Mouse (Mus musculus) cerebellum, adult 11 months (tissue): ENCODE results near the gene Adi1.

ENCODE experiments used
- DNase-seq: peaks from one replicate; pipeline ENCODE4 v3.0.0; 2022

Adi1 gene

GRCm38 (mm10) chr12:28694776-28695175 is 19.7 kb downstream of the Adi1 start:
- peak; percentile 44 for DNase-seq

GRCm38 (mm10) chr12:28697821-28698595 is 23.0 kb downstream of the Adi1 start:
- DNase-seq, result no peak

DNA sequence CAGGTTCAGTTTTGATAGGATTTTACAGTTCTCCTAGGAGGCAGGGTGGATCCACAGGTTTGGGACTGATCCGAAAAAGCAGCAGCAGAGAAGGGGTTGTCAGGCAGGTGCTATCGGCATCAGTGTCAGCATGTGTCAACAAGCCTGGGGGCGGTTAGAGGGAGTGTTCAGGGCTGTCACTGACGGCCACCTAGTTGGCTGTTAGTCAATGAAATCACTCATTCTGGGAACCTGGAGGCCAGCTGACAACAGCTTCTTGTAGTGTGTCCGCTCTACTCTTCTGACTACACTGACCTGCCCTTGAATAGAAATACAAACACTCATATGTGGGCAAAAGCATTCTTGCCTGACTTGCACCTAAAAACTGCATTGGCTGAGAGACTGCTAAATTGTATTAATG is 24.1 kb downstream of the Adi1 start:
- DNase-seq, result no peak

- peak; percentile 71 for DNase-seq
These were observed 24.6 kb downstream of the Adi1 start for GRCm38 (mm10) chr12:28699656-28700055.

DNA sequence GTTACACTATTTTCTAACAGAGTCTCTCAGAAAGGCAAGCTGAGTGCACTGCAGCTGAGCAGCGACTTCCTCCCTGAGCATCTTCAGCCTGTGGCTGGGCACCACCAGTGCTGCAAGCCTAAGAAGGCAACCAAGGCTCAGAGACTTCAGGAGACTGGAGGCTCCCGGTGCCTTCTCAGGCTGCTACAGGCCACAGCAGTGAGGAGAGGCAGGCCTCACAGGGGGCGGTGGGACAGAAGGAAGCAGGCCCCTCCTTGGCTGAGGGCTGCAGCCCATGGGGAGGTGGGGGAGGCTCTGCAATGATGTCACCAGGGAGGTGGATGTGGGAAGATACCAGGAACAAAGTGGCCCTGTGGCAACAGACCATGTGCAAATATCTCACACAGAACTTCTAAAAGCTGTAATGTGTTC is 25.1 kb downstream of the Adi1 start:
- no peak for DNase-seq

GRCm38 (mm10) chr12:28700561-28701025 is 25.6 kb downstream of the Adi1 start:
- DNase-seq, result peak; percentile 70

DNA sequence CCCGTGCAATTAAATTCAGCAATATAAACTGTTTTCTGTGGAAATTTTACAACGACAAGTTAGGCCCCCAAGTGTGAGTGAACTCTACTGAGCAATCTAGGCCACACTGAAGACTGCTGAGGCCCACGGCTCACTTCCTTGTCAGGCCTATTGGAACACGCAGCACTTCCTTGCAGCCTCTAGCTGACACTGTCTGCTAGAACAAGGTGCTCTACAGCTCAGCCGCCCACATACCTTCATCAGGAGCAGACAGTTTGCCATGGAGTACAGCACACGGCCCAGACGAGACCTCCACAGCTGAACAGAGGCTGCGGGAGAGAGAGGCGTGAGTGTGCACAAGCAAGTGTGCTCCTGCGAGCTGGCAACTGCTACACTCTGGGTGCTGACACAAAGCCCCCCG is 26.3 kb downstream of the Adi1 start:
- DNase-seq, result no peak

GRCm38 (mm10) chr12:28704381-28704780 is 29.4 kb downstream of the Adi1 start:
- no peak for DNase-seq

DNA sequence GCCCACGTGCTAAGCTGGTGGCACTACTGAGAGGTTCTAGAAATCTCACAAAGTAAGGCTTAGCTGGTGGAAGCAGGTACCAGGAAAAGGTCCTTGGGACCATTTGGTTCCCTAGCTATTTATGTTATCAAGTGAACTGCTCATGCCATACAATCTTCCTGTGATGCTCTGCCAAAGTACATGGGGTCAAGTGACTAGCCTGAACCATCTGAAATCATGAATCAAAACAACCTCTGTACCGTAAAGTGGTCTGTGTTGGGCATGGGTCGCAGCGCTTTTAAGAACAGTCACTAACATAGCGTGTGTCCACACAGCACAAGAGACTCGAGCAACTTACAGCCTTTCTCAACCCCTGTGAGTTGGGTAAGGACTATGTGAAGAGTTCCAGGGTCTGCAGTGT is 30.2 kb downstream of the Adi1 start:
- no peak for DNase-seq

DNA sequence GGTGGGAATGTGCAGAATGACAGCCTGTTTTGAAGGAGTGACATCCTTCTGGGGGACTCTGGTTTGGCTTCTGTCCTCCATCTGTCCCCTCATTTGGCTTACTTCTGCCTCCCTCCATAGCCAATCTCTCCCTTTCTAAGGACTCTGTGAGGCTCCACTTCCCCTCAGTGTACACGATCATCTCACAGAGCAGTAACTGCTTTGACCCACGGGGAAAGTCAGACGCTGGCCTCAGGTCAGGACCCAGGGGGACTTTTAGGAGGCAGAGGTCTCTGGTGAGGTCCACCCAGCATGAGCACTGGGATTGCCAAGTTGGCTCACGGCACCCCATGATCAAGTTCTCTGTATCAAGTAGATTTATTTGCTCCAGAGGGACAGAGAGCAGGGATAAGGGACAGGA is 33.1 kb downstream of the Adi1 start:
- DNase-seq, result no peak

DNA sequence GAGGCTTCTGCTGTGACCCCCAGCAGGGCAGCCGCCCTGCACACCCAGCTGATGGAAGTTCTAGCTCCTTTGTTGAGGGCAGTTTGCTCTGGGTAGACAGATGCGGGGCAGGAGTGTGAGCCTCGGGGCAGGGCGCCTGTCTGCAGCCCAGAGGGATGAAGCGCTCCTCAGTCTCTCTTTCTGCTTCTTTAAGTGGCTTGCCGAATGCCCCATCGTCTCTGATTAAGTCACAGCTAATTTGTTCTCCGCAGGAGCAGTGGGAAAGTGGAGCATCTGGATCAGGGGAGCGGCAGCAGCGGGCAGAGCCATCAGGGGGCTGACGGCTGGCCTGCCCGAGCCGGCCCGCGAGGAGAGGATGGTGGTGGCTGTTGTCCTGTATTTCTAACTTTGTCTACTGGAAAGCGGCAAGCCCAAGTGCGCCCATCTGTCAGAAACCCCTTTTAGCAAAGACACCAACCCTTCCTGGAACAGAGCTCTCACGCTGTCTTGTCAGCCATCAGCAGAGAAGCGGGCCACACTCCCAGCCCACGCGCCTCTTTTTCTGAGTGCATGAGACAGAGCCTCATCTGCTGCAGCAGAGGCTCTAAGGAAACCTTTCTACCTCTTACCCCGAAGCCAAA is 35.6 kb downstream of the Adi1 start:
- no peak for DNase-seq

GRCm38 (mm10) chr12:28714822-28715632 is 40.0 kb downstream of the Adi1 start:
- DNase-seq, result no peak

- no peak for DNase-seq
These were observed 42.0 kb downstream of the Adi1 start for GRCm38 (mm10) chr12:28717066-28717465.

DNA sequence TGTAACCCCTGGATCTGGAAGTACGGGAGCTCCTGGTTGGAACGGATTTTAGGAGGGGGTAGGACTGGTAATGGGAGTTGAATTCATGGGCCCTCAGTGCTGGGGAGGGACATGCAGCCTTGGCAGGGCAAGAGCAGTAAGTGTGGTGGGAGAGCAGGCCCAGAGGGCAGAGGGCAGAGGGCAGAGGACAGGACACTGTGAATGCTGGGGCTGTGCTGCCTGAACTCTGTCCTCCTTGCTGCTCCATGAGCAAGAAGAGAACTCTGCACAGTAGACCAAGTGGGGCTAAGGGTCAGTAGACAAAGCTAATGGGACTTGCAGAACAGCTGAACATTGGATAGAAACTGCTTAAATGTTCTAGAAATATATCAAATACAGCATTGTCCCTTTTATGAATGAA is 43.1 kb downstream of the Adi1 start:
- DNase-seq, result no peak

- DNase-seq, result no peak
These were observed 49.3 kb downstream of the Adi1 start for GRCm38 (mm10) chr12:28724366-28724765.

- no peak for DNase-seq
These were observed 51.2 kb downstream of the Adi1 start for GRCm38 (mm10) chr12:28726204-28726603.

GRCm38 (mm10) chr12:28727061-28727460 is 52.0 kb downstream of the Adi1 start:
- DNase-seq, result no peak
